Mouse (Mus musculus) bone marrow macrophage, adult 2 months (primary cell): ENCODE results near the gene Grm5.

Experiments used
- CTCF ChIP-seq: IDR thresholded peaks from 2 replicates; pipeline ENCODE4 v1.5.1; 2012; ENCODE audit warnings: low read depth, mild to moderate bottlenecking, low read length, moderate library complexity
- POLR2A ChIP-seq: IDR thresholded peaks from 2 replicates; pipeline ENCODE4 v1.6.1; 2012; ENCODE audit warnings: mild to moderate bottlenecking, low read depth, low read length, borderline replicate concordance

DNA sequence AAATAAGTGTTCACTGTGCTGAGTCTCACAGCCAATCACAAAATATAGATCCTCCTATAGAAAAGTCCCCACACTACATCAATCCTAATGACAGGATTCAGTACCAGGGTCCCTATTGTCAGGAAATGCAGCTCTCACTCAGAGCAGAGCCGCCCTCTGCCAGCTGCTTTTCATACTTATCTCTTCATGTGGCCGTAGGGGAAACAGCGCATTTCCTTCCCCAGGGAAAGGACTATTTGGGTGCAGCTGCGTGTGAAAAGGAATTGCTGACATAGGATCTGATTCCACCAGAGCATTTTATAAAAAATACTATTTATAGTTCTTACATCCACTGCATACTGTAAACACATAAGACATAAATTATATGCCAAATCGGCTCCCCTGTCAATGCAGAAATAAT lies 354.3 kb downstream of the Grm5 start:
- TF ChIP-seq CTCF (no peak), POLR2A (no peak)
